Mouse (Mus musculus) small intestine, adult 2 months (tissue): ENCODE data around the gene Wdr78.

Experiments
- CTCF ChIP-seq: fragments of 200-500 bp; IDR thresholded peaks from 2 replicates; pipeline ENCODE4 v1.5.1; 2012; ENCODE audit warnings: low read depth, mild to moderate bottlenecking, control low read depth, inconsistent platforms, low read length, moderate library complexity, mixed read lengths; ENCODE audit not compliant: insufficient replicate concordance, insufficient read length; ENCODE audit errors: extremely low read depth
- POLR2A ChIP-seq: fragments of 200-500 bp; IDR thresholded peaks from 2 replicates; pipeline ENCODE4 v1.6.1; 2012; ENCODE audit warnings: low read depth, mild to moderate bottlenecking, control low read depth, inconsistent platforms, low read length, moderate library complexity

DNA sequence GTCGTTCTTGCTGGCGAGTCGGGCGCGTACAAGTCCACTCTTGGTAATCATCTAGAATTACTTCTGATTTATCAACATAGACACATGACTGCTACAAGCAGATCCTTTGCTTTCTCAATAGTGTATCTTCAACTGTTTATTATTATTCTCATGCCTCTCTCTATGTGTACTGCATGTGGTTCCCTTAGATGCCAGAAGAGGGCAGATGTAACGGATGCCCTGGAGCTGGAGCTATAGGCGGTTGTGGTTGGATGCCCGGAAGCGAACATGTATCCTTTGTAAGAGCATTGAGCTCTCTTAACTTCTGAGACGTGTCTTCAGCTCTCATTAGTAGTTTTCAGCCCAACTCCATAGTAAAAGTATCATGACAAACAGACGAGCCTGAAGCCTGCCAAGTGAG lies 71.4 kb downstream of the Wdr78 start:
- TF ChIP-seq CTCF, result peak; percentile 22; the same call in 1 of the 2 replicates
- TF ChIP-seq POLR2A, result no peak
